Mouse (Mus musculus) kidney, adult 9 months (tissue): ENCODE results near the gene Ralgapa2.

Experiments used
- DNase-seq: peaks from one replicate; pipeline ENCODE4 v3.0.0; 2022

Ralgapa2 gene

DNA sequence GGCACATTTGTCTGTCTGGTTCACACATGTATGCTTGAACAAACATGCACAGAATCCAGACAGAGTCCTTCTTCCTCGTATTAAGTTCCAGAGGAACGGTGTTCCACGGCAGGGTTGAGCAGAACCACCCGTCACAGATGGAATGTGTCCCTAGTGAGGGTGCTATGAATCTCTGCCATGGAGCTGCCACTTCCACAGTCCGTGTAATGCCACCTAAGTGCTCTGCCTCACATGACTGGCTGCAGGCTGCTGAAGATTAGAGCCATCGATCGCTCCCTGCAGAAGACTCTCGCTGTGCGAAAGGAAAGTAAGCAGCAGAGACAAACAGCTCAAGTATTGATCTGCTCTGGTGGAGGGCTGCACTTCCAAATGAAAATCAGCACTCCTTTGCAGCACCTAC is 218.6 kb downstream of the Ralgapa2 start:
- DNase-seq = no peak

DNA sequence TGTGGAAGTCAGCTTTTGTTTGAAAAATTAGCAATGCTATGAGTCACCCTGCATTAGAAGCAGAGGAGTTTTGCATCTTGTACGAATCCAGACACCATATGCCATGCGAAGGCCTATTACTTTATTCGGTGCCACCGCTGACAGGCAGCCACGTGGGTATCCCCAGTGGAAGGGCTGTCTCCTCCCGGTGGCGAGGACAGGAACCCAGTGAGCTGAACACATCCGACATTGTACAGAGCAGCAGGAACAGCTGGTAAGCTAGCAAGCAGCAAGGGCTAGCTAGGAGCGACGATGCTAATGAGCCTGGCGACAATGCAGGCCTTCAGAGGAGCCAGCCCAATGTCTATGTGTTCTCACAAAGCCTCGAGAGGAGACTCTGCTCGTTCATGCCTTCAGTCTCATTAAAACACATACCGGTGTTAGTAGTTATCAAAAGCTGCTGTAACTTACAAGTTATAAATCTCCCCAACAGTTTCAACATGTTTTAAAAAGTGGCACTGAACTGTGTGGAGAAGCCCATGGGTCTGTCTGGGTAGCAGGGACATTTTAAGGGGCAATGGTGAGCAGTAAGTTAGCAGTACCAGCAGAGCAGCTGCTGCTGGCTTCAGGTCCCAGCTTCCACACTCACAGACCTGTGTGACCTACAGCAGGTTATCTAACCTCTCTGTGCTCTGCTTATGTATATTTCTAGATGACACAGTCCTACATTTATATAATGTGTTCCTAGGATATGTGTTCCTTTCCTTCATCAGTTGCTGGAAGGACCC is 221.1 kb downstream of the Ralgapa2 start:
- no peak for DNase-seq

DNA sequence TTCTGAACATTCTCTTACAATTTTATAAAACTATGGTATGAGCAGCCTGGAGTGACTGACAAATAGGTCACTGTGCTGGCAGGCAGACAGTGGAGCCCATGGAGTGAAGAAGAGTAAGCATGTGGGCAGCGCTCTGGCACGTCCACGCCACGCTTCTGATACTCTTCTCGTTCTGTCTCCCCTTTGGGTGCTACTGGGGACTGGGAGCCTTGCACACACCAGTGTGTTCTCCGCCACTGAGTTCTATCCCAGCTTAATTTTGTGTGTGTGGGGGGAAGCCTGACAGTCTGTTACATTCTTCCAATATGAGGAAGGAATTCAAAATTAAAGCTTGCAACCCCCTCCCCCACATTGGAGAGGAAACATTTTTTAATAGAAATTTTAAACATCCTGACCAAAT is 221.8 kb downstream of the Ralgapa2 start:
- DNase-seq = no peak

DNA sequence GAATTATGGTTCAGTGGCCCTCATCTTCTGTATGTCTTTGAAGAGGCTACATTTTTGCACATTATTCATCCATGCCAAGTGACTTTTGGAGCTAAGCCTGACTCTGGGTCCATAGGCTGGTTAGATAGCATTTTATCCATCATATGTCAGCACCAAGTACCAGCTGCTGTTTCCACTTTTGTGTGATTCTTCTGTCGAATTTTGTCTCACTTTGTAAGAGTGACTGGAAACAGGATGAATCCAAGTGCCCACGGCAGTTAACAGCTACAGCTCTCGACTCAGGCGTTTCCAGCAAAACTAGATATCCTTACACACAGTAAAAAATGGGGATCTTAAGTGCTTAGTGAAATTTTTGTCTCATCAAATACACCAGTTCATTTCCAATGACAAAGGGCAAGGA is 222.8 kb downstream of the Ralgapa2 start:
- no peak for DNase-seq

DNA sequence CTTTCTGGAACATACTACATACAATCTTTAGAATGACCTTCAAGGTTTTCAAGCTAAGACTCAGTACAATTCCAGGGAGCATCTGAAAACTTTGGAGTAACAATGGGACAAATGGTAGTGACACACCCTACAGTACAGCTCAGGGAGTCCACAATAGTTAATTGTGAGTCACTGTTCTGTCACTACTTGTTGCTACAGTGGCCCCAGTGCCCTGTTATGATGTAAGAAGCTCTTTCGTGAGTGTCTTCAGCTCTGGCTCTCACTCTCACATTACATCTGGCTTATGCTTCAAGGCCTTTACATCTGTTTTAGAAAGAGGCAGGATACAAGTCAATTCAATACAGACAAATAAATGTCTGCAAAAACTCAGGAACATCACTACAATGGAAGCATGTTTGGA is 223.8 kb downstream of the Ralgapa2 start:
- DNase-seq = no peak

DNA sequence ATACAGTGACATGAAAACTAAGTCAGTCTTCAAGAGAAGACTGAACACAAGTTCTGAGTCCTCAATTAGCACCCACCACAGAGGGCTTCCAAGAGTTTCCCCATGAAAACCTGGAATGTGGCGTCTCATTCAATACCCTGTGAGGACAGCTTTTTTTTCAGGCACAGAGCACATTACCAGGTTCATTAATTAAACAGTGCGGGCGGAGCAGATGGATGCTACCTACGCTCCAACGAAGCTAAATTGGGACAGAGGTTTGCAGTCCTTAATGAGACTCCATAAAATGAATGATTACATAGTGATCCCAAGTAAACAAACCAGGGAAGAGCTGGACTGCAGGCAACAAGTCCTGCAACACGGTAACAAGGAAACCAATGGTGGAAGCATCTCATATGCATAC is 224.6 kb downstream of the Ralgapa2 start:
- DNase-seq = no peak

DNA sequence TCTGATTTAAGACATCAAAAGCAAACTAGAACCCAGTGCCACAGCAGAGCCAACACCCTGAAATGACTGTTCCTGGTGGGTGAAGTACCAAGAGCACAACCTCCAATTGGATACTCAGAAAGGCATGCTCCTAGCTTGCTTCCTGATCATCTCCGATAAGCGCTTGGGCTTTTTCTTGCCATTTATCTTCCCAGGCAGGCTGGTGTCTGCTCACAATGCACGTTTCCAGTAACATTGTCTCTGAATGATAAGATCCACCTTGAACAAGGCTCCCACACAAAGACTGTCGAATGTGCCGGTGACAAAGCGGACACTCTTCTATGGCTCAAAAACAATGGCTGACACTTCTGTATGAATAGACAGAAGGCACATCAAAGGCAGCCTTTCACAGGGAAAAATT is 230.8 kb downstream of the Ralgapa2 start:
- DNase-seq = no peak

DNA sequence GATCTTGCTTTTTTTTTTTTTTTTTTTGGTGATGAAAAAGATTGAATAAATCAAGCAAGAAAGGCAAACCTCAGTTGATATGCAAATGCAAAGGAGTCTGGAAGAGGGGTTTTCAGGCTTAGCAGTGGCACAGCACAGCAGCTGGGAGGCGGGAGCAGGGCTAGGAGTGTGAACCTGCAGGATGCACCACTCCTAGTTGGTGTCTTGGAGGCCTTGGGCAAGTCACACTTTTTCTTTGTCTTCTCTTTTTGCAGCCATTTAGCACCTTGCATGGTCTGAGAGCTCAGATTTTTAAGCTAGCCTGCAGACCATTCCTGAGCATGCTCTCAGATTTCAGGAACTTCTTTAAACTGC is 231.2 kb downstream of the Ralgapa2 start:
- no peak for DNase-seq

DNA sequence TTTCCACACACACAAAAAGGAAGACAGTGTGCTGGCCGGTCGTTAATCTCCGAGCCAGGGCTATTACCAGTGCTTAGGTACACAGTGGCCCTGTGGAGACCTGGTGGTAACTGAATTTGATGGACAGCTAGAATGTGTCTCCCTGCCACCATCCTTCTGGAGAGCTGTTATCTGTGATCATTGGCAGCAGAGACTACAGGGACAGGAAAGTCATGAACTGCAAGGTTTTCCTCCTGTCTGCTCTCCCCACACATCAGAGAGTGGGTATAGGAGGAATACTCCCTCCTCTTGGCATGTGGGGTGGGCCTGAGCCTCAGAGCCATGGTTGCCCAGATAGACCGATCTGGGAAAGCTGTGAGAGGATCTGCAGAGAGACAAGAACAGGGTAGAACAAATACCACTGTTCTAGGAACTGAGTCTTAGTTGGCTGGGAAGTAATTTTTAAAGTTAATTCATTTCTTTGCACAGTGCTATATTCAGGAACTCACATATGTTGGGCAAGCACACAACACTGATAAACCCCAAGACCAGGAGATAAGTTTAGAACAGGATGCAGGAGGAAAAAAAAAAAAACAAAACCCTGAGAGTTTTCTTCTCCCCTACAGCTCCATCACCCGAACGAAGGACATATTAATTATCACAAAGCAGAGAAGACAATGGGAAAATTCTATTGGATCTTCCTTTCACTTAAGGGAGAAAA is 231.8 kb downstream of the Ralgapa2 start:
- DNase-seq = no peak

DNA sequence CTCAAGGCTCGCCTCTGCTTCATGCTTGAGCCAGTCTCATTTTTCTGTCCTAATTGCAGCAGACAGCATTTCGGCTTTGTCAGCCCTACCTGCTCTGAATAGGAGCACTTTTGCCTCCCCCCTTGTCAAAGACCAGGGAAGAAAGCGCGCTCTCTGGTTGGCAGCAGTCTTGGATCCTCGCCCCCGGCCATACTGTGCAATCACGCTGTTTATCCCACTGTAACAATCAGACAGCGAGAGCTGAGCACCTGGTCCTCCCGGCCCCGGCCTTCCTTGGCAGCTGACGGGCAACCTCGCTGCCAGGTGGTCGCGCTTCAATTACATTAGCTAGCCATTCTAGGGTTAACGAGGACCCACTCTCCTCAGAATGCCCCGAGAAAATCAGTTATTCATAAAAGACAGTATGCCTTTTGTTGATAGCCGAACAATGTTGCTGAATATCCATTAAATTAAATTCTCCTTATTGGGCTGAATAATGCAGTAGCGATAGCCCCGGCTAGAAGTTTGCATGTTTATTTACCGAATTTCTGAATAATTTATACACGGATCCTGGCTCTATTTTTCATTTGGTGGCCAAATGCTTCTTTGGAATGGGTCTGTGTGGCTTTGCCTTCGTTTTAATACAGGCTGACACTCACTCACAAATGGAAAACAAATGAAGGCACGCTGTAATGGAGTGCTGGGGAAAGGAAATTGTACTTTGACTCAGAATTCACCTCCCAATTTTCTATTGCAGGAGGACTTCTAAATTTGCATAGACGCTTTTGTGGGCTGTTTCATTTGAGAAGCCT is 232.5 kb downstream of the Ralgapa2 start:
- no peak for DNase-seq

DNA sequence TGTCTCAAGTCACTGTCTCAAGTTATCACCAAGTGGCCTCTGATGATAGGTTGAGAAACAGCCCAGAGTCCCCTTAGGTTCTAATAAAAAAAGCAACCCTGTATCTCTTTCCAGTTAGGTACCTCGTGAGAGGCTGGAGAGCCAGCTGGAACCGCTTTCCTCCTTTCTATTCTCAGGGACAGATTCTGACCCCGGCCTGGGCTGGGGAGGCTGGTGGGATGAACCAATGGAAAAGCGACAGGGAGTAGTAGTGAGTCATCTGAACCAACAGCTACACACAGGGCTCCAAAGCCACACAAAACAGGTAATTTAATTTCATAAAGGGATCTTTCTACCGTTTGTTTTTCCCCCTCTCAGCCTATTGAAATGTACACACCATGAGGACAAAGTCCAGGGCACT is 233.8 kb downstream of the Ralgapa2 start:
- no peak for DNase-seq

DNA sequence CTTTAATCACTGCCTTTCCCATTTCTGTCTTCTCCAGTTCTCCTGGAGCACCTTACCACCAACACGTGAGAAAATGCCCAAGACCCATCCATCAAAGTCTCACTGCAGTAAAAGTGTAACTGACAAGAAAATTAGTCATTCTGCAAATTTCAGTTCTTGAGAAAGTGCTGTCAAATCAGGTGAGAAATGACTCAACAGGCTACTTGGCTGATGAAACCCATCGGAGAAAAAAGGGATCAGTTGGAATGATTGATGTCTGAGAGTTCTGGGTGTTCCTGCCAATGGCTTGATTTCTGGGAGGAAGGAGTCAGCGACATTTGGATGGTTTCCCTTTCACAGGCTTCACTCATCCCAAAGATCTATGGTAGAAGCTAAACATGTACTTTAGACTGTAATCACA is 245.6 kb downstream of the Ralgapa2 start:
- no peak for DNase-seq

DNA sequence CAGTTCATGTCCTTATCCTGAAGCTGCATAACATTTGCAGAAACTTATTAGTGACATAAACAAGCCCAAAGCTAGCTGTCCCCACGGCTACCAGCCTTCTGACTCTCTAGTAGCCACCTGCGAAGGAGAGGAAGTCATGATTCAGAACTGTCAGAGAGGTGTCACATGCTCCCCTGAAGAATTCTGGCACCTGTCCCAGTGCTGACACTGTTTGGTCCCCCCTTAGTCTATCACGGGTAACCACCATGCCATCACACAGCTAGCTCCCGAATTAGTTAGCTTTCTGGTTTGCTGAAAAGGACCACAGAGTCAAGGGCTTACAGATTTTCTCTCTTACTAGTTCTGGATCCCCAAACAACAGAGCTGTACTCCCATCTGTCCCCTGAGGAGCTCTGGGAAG is 247.1 kb downstream of the Ralgapa2 start:
- DNase-seq = no peak

DNA sequence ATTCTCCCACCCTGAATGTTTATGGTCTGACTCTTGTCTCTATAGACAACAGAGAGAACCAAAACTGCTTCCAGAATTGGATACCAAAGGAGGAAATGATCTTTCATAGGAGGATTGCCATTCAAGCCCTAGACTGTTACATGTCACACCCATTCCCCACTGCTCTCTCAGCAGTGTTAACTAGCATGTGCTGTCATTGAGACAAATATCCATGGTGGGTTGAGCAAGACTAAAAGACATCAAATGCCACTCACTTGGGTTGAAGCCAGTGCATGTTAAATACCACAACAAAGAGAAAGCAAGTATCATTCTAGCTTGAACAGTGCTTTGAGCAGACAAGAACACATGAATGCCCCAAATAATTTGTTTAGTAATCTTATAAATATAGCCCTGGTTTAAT is 249.2 kb downstream of the Ralgapa2 start:
- no peak for DNase-seq

DNA sequence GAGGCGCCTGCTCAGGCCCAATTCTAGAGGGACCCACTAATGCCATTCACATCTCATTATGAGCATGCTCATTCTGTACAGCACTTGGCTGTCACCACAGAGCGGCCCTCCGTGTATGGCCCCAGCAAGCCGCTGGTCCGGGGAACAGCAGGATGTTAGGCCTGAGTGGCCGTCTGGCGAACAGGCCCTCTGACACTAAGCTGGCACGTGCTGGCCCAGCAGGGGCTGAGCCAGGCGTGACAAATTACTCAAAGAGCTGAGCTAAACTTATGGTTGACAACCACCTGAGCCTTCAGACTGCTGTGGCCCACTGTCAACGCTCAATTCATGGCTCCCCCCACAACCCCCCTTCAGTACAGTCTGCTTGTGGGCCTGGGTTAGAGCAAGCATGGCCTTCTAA is 249.9 kb downstream of the Ralgapa2 start:
- DNase-seq = no peak

DNA sequence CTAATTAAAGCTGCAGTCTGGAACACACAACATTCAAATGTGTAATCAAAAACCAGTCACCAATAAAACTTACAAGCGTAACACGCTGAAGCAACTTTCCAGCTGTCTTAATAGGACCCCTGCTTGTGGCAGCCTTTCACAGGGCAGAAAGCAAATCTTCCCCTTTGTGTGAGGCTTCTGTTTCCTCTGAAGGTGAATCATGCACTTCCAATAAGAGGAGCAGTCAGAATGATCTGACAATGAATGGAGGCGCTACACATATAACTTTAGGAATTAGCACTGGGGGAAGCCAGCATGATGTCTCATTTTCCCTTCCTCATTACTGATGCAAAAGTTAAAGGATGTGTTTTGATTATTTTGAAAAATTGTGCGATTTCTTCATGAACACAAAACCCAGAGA is 251.0 kb downstream of the Ralgapa2 start:
- no peak for DNase-seq

DNA sequence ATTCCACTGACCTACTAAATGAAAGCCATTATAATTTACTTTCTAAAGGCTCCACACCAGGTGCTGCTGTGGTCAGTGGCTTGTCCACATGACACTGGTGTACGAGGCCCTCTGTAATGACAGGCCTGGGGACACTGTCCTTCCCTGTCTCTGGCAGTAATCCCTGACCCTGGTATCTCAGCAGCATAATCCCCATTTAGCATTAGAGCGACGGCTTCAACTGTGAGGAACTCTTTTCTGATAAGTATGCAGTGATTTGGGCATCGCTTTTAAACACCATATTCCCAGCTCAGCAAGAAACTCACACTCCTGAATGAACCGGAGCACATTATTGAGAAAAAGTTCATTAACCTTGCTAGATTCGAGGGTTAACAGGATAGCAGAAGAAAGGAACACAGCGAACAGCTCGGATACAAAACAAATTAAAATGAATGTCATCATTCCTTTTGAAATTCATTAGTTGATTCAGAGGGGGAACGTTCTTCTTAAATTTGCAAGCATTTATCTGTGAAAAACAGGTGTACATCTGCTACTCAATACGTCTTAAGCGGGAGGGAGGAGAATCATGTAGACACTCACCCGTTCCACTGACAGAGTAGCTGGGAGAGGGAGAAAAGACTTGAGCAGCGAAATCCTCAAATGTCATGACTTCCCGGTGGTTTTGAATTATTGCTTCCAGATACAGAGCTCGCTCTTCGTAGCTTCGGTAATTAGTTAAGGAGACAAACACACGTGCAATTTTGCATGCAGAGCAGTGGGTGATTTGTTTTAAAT is 252.2 kb downstream of the Ralgapa2 start:
- no peak for DNase-seq

DNA sequence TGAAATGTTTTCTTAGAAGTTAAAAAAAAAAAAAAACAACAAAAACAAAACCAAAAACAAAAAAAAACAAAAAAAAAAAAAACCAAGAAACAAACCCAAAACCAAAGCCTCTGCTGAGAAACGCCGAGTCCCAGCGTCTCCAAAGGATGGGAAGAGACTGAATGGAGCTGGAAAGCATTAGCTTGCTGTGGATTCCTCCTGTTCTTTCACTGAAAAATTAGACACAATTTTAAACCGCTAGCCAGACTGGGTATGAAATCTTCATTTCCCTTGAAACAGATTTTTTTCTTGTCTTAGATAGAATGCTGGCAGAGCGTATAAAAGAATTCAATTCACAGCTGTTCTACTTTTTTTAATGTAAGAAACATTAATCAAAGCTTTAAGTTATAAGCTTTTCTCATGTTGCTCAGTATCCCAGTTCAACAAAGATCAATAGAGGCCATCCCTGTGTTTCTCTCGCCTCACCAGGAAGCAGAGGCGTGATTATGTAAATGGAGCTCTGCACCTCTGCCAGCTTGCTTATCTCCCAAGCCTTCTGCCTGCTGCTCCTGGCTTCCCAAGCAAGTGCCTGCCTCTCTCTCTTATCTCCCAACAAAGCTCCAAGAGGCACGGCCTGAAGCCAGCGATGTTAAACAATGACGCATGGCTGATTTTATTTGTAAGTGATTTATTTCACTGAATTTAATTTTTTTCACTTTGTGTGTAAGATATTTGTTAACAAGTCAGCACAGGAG is 253.2 kb downstream of the Ralgapa2 start:
- DNase-seq = no peak

DNA sequence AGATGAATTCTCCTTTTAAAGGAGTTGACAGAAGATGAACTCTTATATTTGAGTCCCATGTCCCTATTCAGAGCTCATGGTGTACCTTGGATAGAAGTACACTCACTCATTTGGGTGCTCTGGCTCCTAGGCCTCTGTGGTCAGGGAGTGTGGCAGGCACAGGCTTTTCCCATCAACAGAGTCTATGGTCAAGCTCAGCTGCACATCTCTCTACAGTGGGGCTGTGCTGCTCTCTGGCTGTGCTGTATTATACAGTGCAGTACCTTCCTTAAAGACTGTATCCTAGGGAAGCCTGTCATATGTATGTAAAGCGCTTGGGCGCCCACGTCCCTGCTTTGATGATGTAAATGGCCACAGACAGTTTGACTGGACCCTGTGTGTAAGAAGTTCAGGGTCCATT is 254.5 kb downstream of the Ralgapa2 start:
- no peak for DNase-seq

DNA sequence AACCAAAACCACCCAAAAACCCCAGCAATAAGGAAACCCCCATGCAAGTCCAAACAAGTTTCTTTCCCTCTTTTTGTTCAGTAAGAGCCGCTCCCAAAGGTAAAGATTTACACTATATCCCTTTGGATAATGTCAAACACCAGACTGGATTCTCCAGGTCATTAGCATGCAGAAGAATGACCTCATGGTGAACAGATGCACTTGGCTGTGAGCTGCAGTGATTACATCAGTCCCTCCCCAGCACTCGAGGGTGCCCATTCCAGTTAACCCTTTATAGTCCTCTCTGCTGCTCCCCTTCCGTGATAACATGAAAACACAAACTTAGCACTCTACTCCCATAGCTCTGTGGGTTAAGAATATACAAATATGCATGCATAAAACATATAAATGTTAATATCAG is 255.1 kb downstream of the Ralgapa2 start:
- no peak for DNase-seq

DNA sequence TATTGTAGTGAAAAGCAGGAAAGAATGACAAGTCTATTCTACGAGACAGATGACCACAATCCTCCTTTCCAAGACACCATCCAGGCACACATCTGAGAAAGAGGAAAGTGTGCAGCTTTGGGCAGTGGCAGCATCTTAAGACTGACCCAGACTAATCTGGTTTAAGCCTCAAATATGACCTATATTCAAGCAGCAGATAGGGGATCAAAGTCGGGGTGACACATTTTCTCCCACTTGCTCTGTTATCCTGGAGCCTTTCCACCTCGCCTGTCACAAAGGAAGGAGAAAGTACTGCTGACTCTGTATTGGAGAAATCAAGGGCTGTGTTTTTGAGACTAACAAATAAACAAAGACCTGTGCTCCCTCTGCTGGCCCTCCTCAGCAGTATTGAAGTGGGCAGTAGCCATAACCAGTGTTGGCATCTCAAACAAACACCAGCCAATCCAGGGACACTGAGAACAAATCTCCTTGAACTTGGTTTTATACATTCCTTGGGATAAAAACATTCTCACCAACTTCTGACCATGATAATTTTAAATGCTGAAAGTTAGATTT is 255.7 kb downstream of the Ralgapa2 start:
- DNase-seq = peak; percentile 13

DNA sequence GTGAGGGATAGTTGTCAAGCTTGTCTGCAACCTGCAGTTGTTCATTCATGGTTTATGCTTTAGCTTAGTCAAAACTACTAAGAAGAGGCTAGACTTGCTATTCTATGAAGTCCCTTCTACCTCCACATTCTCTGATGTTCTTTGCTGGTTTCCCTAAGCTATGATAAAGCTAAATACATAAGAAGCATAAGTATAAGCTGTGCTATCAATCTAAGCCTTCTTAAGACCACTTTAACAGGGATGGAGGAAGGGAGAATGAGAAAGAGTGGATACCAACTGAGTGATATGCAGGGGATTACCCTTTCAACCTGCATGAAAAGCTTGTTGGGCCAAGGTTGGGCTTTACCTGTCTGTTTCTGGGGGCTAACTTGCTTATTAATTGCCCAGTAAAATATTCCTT is 256.5 kb downstream of the Ralgapa2 start:
- DNase-seq = no peak
